Mouse (Mus musculus) E14TG2a.4 (cell line): Measurements from ENCODE around the gene Syt1.

Experiments
- CTCF ChIP-seq: conservative IDR thresholded peaks from 2 replicates; pipeline ENCODE4 v1.5.1; 2014; ENCODE audit warnings: low read length
- NANOG ChIP-seq: IDR thresholded peaks from 2 replicates; pipeline ENCODE4 v1.6.1; 2014; ENCODE audit warnings: borderline replicate concordance, low read length, mixed read lengths

DNA sequence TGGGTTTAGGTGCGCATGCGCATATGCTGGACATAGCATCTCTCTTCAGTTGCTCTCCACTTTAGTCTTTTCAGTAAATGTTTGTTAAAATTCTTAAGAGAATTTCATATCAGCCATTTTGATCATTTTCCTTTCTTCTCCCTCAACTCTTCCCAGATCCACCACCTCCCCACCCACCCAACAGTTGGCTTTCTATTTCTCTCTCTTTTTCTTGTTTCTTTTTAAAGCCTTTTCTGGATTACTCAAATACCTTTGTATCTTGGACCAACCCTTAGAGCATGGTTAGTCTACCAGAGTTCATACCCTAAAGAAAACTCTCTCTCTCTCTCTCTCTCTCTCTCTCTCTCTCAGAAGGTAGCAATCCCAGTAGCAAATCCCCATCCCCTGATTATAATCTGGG lies 553.7 kb downstream of the Syt1 start:
- TF ChIP-seq CTCF (no peak), NANOG (no peak)
